Mouse (Mus musculus): Measurements from ENCODE around the gene Tdgf1. TPM values are rescaled to one million over a fixed set of nuclear protein-coding genes. Genes with fewer than 3 reads are reported as not detected.

Gene Tdgf1
- polyA plus RNA-seq, 1 experiment = 483 TPM

- Histone ChIP-seq H3K36me3 (ENCODE audit: control insufficient read depth, insufficient read depth, low read length, poor library complexity, severe bottlenecking) (peaks cover 7% of the 10 kb centered on the region), H3K27ac (ENCODE audit: insufficient read depth, low read length) (no peak overlapping the region), H3K4me1 (ENCODE audit: control insufficient read depth, insufficient read depth, low read length) (no peaks in the 10 kb centered on the region), H3K27me3 (ENCODE audit: control insufficient read depth, insufficient read depth, low read length, poor library complexity, severe bottlenecking) (no peaks in the 10 kb centered on the region), H3K4me3 (ENCODE audit: low read depth, low read length) (no peak overlapping the region), H3K9ac (ENCODE audit: low read depth, poor library complexity, severe bottlenecking) (no peak overlapping the region), H3K9me3 (replicated peaks; ENCODE audit: control insufficient read depth, insufficient read depth, low read length, poor library complexity, severe bottlenecking) (peaks cover 13% of the 10 kb centered on the region)
- no peak for TF ChIP-seq POLR2A (IDR thresholded peaks at IDR 0.05; ENCODE audit: insufficient read depth, low read length)
- no peak for TF ChIP-seq CTCF (IDR thresholded peaks at IDR 0.05; ENCODE audit: low read depth, low read length)
- TF ChIP-seq EP300 (IDR thresholded peaks at IDR 0.05; ENCODE audit: insufficient read depth, low read depth, low read length) = no peak
These were observed 33.5 kb upstream of the Tdgf1 start for GRCm38 (mm10) chr9:110979411-110979810.

- TF ChIP-seq CTCF (IDR thresholded peaks at IDR 0.05; ENCODE audit: low read depth, low read length) (no peak), POLR2A (IDR thresholded peaks at IDR 0.05; ENCODE audit: insufficient read depth, low read length) (no peak), EP300 (IDR thresholded peaks at IDR 0.05; ENCODE audit: insufficient read depth, low read depth, low read length) (no peak)
These were observed 19.9 kb upstream of the Tdgf1 start for GRCm38 (mm10) chr9:110965910-110966231.

GRCm38 (mm10) chr9:110965062-110965909 lies 19.3 kb upstream of the Tdgf1 start:
- Histone ChIP-seq H3K27ac (ENCODE audit: insufficient read depth, low read length) (peak overlapping the region; percentile 52; the same call in 1 of the 2 replicates), H3K9ac (ENCODE audit: low read depth, poor library complexity, severe bottlenecking) (peak overlapping the region; percentile 35), H3K4me1 (ENCODE audit: control insufficient read depth, insufficient read depth, low read length) (no peaks in the 10 kb centered on the region), H3K9me3 (replicated peaks; ENCODE audit: control insufficient read depth, insufficient read depth, low read length, poor library complexity, severe bottlenecking) (peaks cover 23% of the 10 kb centered on the region), H3K36me3 (ENCODE audit: control insufficient read depth, insufficient read depth, low read length, poor library complexity, severe bottlenecking) (peaks cover 15% of the 10 kb centered on the region), H3K27me3 (ENCODE audit: control insufficient read depth, insufficient read depth, low read length, poor library complexity, severe bottlenecking) (no peaks in the 10 kb centered on the region), H3K4me3 (ENCODE audit: low read depth, low read length) (peak overlapping the region; percentile 48)
- TF ChIP-seq CTCF (IDR thresholded peaks at IDR 0.05; ENCODE audit: low read depth, low read length) = peak; percentile 40
- no peak for TF ChIP-seq POLR2A (IDR thresholded peaks at IDR 0.05; ENCODE audit: insufficient read depth, low read length)

More at GRCm38 (mm10) chr9:110965910-110966231, 19.9 kb upstream of the Tdgf1 start:
- Histone ChIP-seq H3K27me3 (ENCODE audit: control insufficient read depth, insufficient read depth, low read length, poor library complexity, severe bottlenecking) (no peaks in the 10 kb centered on the region), H3K36me3 (ENCODE audit: control insufficient read depth, insufficient read depth, low read length, poor library complexity, severe bottlenecking) (peaks cover 15% of the 10 kb centered on the region), H3K27ac (ENCODE audit: insufficient read depth, low read length) (no peak overlapping the region; the same call in 1 of the 2 replicates), H3K9ac (ENCODE audit: low read depth, poor library complexity, severe bottlenecking) (peak overlapping the region; percentile 35), H3K9me3 (replicated peaks; ENCODE audit: control insufficient read depth, insufficient read depth, low read length, poor library complexity, severe bottlenecking) (peaks cover 23% of the 10 kb centered on the region), H3K4me3 (ENCODE audit: low read depth, low read length) (no peak overlapping the region), H3K4me1 (ENCODE audit: control insufficient read depth, insufficient read depth, low read length) (no peaks in the 10 kb centered on the region)

GRCm38 (mm10) chr9:110963566-110964115 lies 17.7 kb upstream of the Tdgf1 start:
- no peaks in the 10 kb centered on the region for H3K27me3 ChIP-seq (ENCODE audit: control insufficient read depth, insufficient read depth, low read length, poor library complexity, severe bottlenecking)
- H3K9me3 ChIP-seq (replicated peaks; ENCODE audit: control insufficient read depth, insufficient read depth, low read length, poor library complexity, severe bottlenecking) = peaks cover 7% of the 10 kb centered on the region

GRCm38 (mm10) chr9:110961386-110961785 lies 15.4 kb upstream of the Tdgf1 start:
- Histone ChIP-seq H3K9ac (ENCODE audit: low read depth, poor library complexity, severe bottlenecking) (0 out of 2 replicates have a peak overlapping the region, but pooled peaks have one; percentile 1), H3K36me3 (ENCODE audit: control insufficient read depth, insufficient read depth, low read length, poor library complexity, severe bottlenecking) (no peaks in the 10 kb centered on the region), H3K27ac (ENCODE audit: insufficient read depth, low read length) (peak overlapping the region; percentile 88), H3K27me3 (ENCODE audit: control insufficient read depth, insufficient read depth, low read length, poor library complexity, severe bottlenecking) (no peaks in the 10 kb centered on the region), H3K4me1 (ENCODE audit: control insufficient read depth, insufficient read depth, low read length) (peaks cover 2% of the 10 kb centered on the region), H3K4me3 (ENCODE audit: low read depth, low read length) (peak overlapping the region; percentile 62), H3K9me3 (replicated peaks; ENCODE audit: control insufficient read depth, insufficient read depth, low read length, poor library complexity, severe bottlenecking) (no peaks in the 10 kb centered on the region)
- TF ChIP-seq POLR2A (IDR thresholded peaks at IDR 0.05; ENCODE audit: insufficient read depth, low read length) = no peak
- TF ChIP-seq CTCF (IDR thresholded peaks at IDR 0.05; ENCODE audit: low read depth, low read length) = no peak
- no peak for TF ChIP-seq EP300 (IDR thresholded peaks at IDR 0.05; ENCODE audit: insufficient read depth, low read depth, low read length)

More at GRCm38 (mm10) chr9:110963566-110964115, 17.7 kb upstream of the Tdgf1 start:
- Histone ChIP-seq H3K4me1 (ENCODE audit: control insufficient read depth, insufficient read depth, low read length) (no peaks in the 10 kb centered on the region), H3K36me3 (ENCODE audit: control insufficient read depth, insufficient read depth, low read length, poor library complexity, severe bottlenecking) (peaks cover 3% of the 10 kb centered on the region; the same call in 1 of the 2 replicates), H3K9ac (ENCODE audit: low read depth, poor library complexity, severe bottlenecking) (no peak overlapping the region), H3K4me3 (ENCODE audit: low read depth, low read length) (no peak overlapping the region), H3K27ac (ENCODE audit: insufficient read depth, low read length) (no peak overlapping the region)
- TF ChIP-seq POLR2A (IDR thresholded peaks at IDR 0.05; ENCODE audit: insufficient read depth, low read length) = no peak
- TF ChIP-seq CTCF (IDR thresholded peaks at IDR 0.05; ENCODE audit: low read depth, low read length) = no peak
- TF ChIP-seq EP300 (IDR thresholded peaks at IDR 0.05; ENCODE audit: insufficient read depth, low read depth, low read length) = no peak
